Mouse (Mus musculus): ENCODE data around the gene Kcnip4.
A peak's percentile ranks its signal among the peaks of the same experiment; 100 is the strongest.

Gene Kcnip4

DNA sequence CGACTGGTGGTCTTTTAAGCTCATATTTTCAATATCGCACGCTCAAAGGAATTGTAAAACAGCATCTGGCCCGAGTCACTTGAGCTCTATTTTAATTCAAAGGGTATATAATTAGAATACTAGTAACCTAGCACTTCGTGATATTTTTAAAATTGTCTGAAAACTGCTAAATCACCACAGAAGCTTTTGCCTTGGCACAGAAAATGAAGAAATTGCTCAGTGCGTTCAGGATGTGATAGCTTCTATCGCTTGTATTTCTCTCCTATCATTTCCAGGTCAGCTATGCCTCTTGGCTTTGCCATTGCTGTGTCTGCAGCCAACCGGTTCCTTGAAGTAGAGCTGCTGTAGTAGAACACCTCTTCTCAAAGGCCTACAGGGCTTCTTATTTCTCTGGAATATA, 255.9 kb downstream of the Kcnip4 start:
- no peak for ATAC-seq (ENCODE audit: insufficient number of reproducible peaks, low FRiP score, low TSS enrichment)

DNA sequence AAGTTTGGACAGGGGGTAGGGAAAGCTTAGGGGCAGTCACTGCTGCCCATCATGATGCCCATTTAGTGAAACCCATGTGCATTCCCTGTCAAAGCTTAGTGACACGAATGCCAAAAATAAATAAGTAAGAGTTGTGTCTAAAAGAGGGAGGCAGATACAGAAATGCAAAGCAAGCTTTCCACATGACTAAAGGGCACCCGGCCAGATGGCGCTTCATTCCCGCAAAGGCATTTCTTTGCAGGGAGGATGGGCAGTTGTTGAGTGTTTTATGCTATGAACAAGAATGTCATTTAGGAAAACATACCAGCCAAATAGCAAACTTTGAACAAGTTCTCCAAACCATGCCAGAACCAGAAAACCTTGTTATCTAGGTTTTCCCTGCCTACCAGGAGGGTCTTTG, 265.4 kb downstream of the Kcnip4 start:
- no peak for ATAC-seq (ENCODE audit: insufficient number of reproducible peaks, low FRiP score, low TSS enrichment)

DNA sequence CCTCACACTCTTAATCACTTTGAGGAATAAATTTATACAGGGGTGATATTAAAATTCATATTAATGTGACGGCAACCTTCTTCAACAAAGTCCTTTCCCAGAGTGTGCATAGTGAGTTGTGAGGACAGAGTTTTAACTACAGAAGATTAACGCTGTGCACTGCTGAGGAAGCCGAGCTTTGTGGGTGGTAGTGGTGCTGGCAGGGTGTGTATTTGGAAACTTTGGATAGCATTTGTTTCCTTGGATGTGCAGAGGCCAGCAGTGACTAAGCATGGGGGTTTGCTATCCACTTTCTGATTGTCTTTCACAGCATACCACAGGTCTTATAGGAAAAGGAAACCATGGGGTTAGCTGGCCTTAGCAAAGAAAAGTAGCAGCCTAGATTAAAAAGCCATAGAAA, 267.9 kb downstream of the Kcnip4 start:
- no peak for ATAC-seq (ENCODE audit: insufficient number of reproducible peaks, low FRiP score, low TSS enrichment)

DNA sequence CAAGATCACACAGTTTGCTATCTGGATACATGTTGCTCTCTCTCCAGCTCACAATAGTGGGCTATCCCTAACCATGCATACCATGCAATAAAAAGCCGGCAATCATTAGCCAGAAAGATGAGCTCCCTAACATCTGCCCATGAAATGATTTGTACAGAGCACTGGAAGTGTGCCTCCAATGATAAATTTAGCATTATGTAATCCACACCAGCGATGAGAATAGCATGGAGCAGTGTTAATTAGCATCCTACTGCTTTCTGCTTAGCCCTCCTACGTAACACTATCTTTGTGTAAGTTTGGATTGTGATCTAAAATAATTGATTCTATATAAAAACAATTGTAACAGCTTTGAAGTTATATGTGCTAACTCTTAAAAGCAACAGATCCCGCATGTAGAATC, 268.7 kb downstream of the Kcnip4 start:
- ATAC-seq (ENCODE audit: insufficient number of reproducible peaks, low FRiP score, low TSS enrichment) = no peak

DNA sequence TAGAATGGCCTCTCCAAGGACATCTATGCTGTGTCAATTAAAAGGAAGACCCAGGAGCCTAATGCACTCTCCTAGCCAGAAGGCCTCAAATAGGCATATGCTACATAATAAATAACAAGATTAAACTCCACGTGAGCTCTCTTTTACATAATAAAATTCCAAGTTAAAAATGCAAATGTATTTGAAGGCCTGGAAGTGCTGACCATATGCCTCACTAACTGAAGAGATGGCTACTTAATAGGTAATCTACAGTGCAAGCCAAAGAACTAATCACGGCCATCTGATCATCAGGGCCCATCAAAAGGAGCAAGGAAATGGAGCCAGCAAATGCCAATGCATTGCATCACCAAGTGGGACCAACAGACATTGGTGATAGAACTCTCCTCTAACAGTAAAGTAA, 277.6 kb downstream of the Kcnip4 start:
- no peak; the same call in 1 of the 2 replicates for ATAC-seq (ENCODE audit: insufficient number of reproducible peaks, low FRiP score, low TSS enrichment)

DNA sequence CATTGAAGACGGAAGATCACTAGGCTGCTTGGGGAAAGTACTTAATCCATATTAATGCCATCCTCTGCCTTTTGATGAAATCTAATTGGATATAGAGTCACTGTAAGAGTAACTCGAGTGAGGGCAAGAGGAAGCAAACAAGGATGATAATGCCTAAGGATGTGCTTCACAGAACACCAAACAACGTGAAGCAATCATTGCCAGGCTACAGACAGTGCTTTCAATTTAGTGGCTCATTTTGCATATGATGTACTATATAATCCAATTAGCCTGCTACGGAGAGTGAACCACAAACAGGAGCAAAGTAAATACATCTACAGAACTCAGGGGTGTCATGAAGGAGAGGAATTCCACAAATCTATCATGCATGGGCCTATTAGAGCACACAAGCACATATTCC, 280.3 kb downstream of the Kcnip4 start:
- no peak for ATAC-seq (ENCODE audit: insufficient number of reproducible peaks, low FRiP score, low TSS enrichment)

DNA sequence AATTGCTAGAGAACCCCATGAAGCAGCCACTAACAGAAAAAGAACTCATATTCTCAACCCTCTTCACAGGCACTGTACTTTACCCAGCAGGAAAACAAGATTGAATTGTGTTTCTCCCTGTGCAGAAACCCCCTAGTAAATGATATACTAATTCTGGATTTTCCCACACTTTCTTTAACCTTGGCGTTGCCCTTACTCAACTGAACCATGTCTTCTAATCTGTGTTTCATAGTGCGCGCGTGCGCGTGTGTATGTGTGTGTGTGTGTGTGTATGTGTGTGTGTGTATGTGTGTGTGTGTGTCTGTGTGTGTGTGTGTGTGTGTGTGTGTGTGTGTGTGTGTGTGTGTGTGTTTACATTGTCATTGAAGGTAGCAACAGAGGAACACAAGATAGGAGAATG, 283.0 kb downstream of the Kcnip4 start:
- ATAC-seq (ENCODE audit: insufficient number of reproducible peaks, low FRiP score, low TSS enrichment) = no peak

DNA sequence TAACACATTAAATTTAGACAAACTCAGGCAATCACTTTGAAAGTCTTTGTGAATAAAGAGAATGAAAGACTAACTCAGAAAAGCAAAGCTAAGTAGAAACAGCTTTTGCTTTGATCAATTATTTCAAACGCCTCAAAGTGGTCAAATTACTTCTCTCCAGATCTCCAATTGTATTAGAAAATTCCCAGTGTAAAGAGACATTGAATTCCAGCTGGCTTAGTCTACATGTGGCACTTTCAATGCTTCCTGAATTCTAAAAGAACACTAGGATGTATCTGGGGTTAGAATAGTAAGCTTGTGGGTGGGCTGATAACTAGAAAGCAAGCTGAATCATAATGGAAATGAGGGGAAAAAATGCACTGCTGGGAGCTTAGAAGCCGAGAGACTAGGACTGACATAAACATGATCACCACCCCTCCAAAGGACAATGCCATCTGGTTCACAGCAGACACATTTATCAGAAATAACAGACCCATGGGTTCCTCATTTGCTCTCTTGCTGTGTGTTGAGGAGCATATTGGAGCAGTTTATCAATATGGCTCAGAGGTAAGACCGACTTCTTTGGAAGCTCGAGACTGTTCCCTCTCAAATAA, 323.4 kb downstream of the Kcnip4 start:
- ATAC-seq (ENCODE audit: insufficient number of reproducible peaks, low FRiP score, low TSS enrichment) = no peak

DNA sequence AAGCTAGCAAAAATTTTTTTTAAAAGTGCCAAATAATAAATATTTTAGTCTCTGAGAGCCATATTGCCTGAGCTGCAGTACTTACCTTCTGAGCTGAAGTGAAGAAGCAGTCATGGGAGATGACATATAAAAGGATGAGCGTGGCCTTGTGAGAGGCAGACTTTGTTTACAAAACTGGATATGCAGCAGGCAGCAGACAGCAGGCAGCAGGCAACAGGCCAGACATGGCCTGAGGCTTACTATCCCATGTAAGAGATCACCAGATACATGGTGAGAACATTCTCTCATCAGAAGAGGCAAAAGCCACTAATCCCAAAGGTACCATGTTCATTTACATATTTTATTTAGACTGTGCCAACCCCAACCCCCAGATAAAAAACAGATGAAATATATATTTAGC, 336.5 kb downstream of the Kcnip4 start:
- peak; percentile 66 for ATAC-seq (ENCODE audit: insufficient number of reproducible peaks, low FRiP score, low TSS enrichment)

DNA sequence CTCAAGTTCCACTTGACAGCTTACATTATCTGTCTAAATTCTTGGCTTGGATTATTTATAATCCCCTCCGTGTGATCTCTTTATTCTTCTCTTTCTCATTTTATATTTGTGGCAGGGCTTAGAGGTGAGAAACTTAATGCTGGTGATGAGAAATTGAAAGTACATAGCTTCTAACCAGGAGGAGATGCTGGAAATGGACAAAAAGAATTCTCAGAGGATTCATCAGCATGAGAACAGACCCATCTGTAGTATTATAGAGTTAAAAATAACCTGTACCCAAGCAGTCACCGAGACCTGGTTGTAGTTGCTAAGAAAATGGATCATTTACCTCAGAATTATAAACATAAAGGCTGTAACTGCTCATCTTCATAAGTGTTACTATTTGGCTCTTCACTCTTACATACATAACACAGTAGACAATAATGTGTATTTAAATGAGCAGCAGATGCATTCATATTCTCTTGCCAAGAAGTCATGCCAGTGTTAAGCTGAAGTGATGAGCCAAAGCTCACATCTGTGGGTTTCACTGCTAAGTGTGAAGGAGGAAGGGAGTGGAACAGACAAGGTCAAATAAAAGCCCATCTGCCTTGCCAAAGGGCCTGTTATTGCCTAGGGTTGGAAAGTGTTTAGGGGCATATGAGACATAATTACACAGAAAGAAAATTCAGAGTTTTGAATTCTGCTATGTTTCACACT, 374.4 kb downstream of the Kcnip4 start:
- no peak for ATAC-seq (ENCODE audit: insufficient number of reproducible peaks, low FRiP score, low TSS enrichment)

DNA sequence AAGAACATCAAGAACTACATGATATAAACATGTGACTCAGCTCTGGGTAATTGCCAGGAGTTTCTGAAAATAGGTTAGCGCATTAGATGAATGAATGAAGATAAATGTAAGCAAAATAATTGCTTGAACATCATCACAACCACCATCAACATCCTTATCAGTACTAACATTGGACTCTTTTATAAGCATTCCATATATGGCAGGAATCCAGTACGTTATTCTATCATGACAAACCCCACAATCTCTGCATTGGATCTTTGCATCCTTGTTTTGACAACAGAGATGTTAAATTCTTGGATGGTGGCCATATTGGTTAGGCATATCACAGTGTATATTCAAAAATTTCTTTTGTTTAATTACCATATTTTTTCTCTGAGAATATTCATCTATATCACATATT, 375.0 kb downstream of the Kcnip4 start:
- ATAC-seq (ENCODE audit: insufficient number of reproducible peaks, low FRiP score, low TSS enrichment) = no peak

DNA sequence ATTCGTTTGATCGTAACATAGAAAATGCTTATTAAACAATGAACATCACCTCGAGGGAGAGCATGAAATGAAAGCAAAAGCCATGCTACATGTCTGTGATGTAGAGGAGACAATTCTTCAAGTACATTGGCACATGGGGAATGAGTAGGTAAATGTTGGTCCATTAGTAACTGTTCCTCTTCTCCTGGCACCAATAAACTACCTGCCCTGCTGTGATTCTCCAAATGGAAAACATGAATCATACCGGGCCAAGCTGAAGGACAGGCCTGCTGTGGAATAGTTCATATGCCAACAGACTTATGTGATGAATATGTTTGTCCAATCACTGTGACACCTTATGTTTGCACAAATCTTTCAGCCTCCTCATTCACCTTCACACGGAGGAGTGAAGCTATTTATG, 429.3 kb downstream of the Kcnip4 start:
- ATAC-seq (ENCODE audit: insufficient number of reproducible peaks, low FRiP score, low TSS enrichment) = peak; percentile 87

DNA sequence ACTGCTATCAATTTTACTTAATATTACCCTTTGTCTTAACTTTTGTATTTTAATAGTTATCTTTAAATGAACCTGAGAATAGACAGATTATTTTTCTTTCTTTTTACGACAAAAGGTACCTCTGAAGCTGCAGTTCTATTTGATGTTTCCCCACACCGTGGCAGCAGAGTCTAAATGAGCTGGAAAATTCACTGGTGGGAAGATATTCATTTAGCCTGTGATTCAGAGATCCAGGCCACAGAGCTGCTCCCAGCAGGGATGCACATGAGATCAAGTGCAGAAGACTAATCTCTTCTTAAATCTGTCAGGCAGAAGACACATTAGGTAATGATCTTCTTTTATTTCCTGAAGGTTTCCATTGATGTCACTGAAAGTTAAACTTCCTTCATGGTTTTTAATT, 429.8 kb downstream of the Kcnip4 start:
- peak; percentile 60; the same call in 1 of the 2 replicates for ATAC-seq (ENCODE audit: insufficient number of reproducible peaks, low FRiP score, low TSS enrichment)

DNA sequence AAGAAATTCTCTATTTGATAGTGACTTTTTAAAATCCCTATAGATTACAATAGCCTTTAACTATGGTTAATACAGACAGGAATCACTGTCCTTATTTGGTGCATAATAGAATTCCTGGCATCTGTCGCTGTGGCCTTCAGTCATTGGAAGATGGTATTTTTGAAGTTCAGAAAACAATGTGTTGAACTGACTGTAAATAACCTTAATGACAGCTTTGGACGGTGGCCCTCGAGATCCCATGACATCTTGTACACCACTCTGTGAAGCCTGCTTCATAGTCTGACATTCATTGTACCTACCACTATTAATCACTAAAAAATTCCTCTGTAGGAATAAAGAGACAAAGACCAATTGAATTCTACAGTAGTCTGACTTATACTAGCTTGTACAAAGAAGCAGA, 430.4 kb downstream of the Kcnip4 start:
- ATAC-seq (ENCODE audit: insufficient number of reproducible peaks, low FRiP score, low TSS enrichment) = no peak

DNA sequence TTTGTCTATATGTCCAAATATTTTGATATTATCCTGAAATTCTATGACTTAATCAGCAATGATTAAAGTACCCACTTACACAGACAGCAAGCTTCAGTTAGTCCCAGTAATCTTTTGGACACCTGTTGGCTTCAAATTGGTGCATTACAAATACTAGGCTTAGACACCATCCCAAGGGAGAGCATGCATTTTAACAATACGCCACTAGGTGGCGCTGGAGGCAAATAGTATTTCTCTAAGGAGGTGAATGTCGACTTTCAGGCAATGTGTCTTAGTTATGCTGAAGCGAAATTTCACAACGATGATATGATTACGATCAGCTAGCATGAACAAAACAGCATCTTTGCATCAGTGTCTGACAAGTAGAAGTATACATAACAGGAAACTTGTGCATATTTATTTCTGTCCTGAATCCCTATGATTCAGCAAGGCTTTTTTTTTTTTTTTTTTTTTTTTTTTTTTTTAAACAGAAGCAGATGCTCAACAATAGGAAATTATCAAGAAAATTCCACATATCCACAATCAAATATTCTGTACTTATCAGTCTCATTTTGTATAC, 434.5 kb downstream of the Kcnip4 start:
- peak; percentile 79; the same call in 1 of the 2 replicates for ATAC-seq (ENCODE audit: insufficient number of reproducible peaks, low FRiP score, low TSS enrichment)

DNA sequence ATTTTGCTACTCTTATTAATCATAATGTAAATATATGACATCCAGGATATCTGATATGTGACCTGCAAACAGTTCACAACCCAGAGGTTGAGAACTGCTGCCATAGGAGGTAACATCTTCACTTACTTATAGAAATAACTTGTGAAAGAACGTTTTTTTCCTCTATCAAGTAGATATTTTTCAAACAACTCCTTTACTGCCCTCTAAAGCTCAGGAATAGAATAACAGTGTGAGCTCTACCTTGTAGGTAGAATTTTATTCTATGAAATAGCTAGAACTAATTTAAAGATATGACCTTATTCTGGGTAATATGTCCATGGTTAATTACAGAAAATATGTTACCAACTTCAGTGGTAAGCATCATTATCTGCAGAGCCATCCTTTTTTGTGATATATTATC, 459.1 kb downstream of the Kcnip4 start:
- ATAC-seq (ENCODE audit: insufficient number of reproducible peaks, low FRiP score, low TSS enrichment) = no peak

DNA sequence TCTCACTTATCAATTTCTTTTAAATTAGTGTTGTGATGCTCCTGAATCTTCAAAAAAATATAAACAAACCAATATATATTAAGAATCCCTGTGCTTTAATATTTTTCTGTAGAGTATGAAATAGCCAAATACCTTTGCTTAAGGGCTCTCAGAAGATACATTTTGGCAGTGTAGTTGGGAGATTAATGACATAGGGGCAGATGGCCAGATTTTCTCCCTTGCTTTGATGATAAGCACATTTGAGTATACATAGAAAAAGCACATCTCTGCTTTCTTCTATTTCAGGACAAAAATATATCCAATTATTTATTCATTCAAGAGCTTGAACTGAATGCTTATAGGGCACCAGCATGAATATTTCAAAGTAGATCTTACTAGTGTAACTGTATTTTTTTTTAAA, 465.8 kb downstream of the Kcnip4 start:
- no peak for ATAC-seq (ENCODE audit: insufficient number of reproducible peaks, low FRiP score, low TSS enrichment)

DNA sequence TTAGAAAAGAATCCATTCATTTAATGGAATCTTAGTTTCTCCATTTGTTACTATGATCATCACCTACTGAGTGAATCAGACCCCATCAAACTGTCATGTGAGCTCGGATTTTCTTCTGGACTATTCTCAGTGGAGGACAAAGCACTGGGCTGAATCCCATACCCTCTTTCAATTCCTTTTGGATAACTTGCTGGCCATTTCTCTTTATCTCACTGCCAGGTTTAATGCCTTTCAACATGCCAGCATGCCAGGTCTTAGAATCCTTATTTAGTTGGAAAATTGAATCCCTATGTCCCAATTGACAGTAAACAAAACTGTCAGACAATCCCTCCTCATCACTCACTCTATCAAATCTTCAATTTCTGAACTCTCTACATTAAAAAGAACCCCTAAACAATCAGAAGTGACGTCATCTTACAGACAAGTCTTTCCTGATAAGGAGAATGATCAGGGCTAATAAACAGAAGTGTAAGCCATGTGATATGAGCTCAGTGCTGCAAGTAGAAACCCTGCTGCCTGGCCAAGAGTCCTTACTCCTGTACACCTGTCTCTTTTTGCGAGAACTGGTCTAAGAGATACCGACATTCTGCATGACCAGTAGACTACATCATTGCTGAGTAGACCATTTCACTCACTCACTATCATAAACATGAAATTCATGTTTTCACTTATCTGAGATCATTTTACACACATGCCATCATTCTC, 466.9 kb downstream of the Kcnip4 start:
- no peak for ATAC-seq (ENCODE audit: insufficient number of reproducible peaks, low FRiP score, low TSS enrichment)

DNA sequence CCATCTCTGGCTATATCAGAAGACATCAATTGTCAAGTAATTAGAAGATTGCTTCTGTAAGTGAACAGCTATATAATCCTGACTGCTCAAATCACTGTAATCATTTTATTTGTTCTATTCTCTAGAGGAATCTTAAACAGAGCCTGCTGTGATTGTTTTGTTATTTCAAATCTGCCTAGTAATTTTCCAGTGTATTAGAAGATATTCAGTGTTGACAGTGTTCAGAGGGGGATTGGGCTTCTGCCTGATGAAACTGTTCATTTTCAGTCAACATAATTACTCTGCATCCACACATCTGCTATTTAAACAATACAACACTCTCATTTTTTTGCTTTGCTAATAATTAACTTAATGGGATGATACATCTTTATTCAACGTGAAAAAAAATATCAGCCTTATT, 476.7 kb downstream of the Kcnip4 start:
- no peak for ATAC-seq (ENCODE audit: insufficient number of reproducible peaks, low FRiP score, low TSS enrichment)

DNA sequence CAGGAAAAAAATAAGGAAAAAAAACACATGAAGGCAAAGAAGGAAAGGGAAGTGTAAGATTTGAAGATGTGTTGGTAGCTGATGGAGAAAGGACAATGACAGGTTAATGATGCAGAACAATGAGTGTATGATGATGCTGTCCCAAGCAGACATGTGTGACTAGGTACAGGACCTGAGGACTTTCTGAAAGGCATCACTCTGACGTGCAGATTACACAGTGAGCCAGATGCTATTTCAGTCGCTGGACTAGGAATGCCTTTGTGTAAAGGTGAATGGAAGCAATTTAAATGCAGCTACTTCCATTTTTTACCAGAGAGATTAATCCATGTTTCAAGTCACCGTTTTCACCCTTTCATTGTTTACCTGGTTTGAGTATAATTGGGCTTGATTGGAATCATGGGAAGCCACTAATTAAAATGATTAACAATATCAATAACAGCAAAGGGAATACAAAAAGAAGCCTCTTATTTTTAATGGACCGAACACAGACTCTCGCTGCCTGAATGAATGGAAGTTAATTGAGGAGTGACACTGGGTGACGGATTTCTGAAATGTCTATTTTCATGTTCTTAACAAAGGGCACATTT, 483.4 kb downstream of the Kcnip4 start:
- ATAC-seq (ENCODE audit: insufficient number of reproducible peaks, low FRiP score, low TSS enrichment) = no peak

DNA sequence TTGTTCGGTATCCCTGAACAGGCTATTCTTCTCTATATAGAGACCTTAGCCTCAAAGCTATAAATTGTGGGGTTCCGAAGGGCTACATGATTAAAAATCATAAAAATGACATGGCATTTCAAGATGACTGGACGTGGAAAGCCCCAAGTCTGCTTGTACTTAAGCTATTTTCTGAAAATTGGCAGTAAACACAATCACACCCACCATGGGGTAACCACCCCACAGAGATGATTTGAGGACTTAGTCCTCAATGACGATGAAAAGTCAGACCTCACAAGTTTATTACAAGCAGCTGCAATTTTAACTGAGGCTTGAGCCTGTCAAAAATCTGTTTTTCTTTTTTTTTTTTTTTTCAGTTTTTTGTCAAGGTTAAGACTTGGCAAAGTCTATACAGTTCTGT, 527.3 kb downstream of the Kcnip4 start:
- ATAC-seq (ENCODE audit: insufficient number of reproducible peaks, low FRiP score, low TSS enrichment) = no peak

Measured in cerebellum, adult (tissue).